Mouse (Mus musculus): ENCODE measurements around the gene Mrpl43. TPM values are rescaled to one million over a fixed set of nuclear protein-coding genes. Genes with fewer than 3 reads are reported as not detected.
"Not testable (repeated sequence)": the region's sequence is repeated elsewhere in the genome, so short reads cannot be mapped to it uniquely, and the experiment has no call there.

The Mrpl43 gene
- polyA plus RNA-seq, 1 experiment = 53.1 TPM

DNA sequence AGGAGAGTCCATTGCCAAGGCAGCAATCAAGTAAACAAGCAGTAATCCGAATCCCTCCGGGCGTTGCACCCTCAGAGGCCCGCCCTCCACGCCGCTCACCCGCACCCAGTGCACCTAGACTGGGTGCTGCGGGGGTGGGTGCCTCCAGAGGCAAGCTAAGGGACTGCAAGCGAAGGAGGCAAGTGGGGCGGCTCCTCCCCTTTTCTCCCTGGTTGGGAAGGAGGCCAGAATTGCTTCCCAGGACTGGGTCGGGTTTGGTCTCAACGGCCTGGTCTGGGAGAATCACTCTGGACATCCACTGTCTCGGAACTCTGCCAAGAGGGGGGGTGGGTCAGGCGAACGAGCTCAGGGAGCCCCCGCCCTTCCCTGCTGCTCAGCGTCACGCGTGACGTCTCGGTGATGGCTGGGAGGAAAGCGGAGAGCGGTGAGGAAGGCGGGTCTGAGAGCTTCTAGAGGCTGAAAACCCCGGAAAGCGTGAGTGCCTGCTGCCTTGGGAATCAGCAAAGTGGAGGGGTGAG lies 41.2 kb upstream of the Mrpl43 start, which contains the start of gene Sfxn3:
Gene Sfxn3, plus strand, starts transcription at position 87 of the 518 bp plus-strand sequence.
- Histone ChIP-seq H3K36me3 (ENCODE audit: control insufficient read depth, insufficient read depth, low read length) (peaks cover 6% of the 10 kb centered on the region; the same call in 1 of the 2 replicates), H3K4me1 (ENCODE audit: control insufficient read depth, insufficient read depth, insufficient read length) (peaks cover 15% of the 10 kb centered on the region), H3K27ac (ENCODE audit: insufficient read depth, low read length) (peak within 1 kb of the TSS; percentile 96), H3K4me3 (ENCODE audit: extremely low read depth, insufficient read depth, insufficient read length) (peak within 1 kb of the TSS; percentile 81), H3K27me3 (ENCODE audit: control insufficient read depth, insufficient read depth, low read length) (no peaks in the 10 kb centered on the region; the same call in 1 of the 2 replicates)
- peak; percentile 74 to 80 for DNase-seq (ENCODE audit: low read depth in 1 of 2, low spot score in 2 of 2)
- WGBS = under 1% methylated on average over 26 of the region's 26 CpGs
- peak; percentile 63 for TF ChIP-seq CTCF (IDR thresholded peaks at IDR 0.05; ENCODE audit: extremely low read depth, insufficient read depth, insufficient read length, insufficient replicate concordance)
- TF ChIP-seq POLR2A (IDR thresholded peaks at IDR 0.05; ENCODE audit: low read depth, low read length) = no peak

DNA sequence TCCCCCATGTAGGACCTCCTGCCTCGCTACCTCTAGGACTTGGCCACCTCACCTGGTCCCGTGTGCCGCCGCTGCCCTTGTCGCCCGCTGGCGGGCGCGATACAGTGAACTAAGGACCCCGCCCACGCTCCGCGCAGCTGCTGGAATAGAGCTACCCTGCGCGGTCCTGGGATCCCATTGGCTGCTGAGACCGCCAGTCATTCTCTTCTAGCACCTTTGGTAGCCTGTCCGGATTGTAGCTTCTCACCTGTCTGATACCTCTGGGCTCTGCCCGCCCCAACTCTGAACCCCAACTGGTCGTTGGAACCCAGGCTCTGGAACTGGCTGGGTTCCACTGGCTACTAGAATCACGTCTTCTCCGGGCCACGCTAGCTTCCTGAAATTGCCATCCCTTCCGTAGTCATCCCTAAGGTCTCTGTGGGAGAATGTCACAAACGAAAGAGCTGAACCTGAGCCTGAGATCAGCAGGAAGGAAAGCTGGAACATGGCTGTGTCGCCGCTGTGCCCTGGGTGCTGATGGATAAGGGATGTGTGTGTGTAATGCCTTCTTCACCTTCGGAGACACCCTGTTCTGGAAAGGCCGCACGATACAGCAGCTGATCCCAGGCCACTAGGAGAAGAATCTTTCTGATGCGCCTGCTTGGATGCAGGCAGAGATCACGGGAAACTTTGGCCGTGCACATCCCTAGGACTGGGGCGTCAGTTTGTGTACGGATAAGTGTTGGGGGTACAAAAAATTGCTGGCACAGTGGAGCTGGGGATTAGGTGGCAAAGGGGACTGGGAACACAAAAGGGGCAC lies 40.5 kb upstream of the Mrpl43 start:
- 1% methylated on average over 34 of the region's 34 CpGs for WGBS
- Histone ChIP-seq H3K27me3 (ENCODE audit: control insufficient read depth, insufficient read depth, low read length) (no peaks in the 10 kb centered on the region; the same call in 1 of the 2 replicates), H3K36me3 (ENCODE audit: control insufficient read depth, insufficient read depth, low read length) (peaks cover 3% of the 10 kb centered on the region; the same call in 1 of the 2 replicates), H3K27ac (ENCODE audit: insufficient read depth, low read length) (peak overlapping the region; percentile 96), H3K4me1 (ENCODE audit: control insufficient read depth, insufficient read depth, insufficient read length) (peaks cover 15% of the 10 kb centered on the region), H3K4me3 (ENCODE audit: extremely low read depth, insufficient read depth, insufficient read length) (peak overlapping the region; percentile 81)
- DNase-seq (ENCODE audit: low read depth in 1 of 2, low spot score in 2 of 2) = peak; percentile 49 to 64
- TF ChIP-seq CTCF (IDR thresholded peaks at IDR 0.05; ENCODE audit: extremely low read depth, insufficient read depth, insufficient read length, insufficient replicate concordance) = no peak
- no peak for TF ChIP-seq POLR2A (IDR thresholded peaks at IDR 0.05; ENCODE audit: low read depth, low read length)

DNA sequence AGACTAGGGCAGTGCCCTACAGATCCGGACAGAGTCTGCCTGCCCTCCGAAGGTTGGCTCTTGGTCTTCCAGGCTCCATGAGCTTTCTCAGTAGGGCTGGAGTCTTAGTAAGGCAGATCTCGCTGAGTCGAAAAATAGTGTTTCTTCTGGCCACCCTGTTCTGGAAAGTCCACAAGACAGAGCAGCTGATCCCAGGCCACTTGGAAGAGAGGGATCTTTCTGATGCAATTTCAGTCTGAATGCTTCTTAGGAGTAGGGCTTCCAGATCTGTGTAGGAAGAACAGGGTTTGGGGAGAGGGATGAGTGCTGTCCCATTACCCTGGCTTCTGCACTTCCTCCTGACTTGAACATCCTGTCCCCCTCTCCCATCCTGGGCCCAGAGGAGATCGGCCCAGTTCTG lies 39.4 kb upstream of the Mrpl43 start, which contains the start of gene Pdzd7:
Gene Pdzd7, minus strand, starts transcription at position 67 of the 400 bp plus-strand sequence.
- Histone ChIP-seq H3K36me3 (ENCODE audit: control insufficient read depth, insufficient read depth, low read length) (peaks cover 2% of the 10 kb centered on the region; the same call in 1 of the 2 replicates), H3K4me3 (ENCODE audit: extremely low read depth, insufficient read depth, insufficient read length) (peak within 1 kb of the TSS; percentile 81; the same call in 1 of the 2 replicates), H3K4me1 (ENCODE audit: control insufficient read depth, insufficient read depth, insufficient read length) (peaks cover 15% of the 10 kb centered on the region), H3K27ac (ENCODE audit: insufficient read depth, low read length) (no peak within 1 kb of the TSS), H3K27me3 (ENCODE audit: control insufficient read depth, insufficient read depth, low read length) (no peaks in the 10 kb centered on the region; the same call in 1 of the 2 replicates)
- WGBS = 81% methylated on average over 5 of the region's 5 CpGs
- TF ChIP-seq POLR2A (IDR thresholded peaks at IDR 0.05; ENCODE audit: low read depth, low read length) (no peak), CTCF (IDR thresholded peaks at IDR 0.05; ENCODE audit: extremely low read depth, insufficient read depth, insufficient read length, insufficient replicate concordance) (no peak)
- DNase-seq (ENCODE audit: low read depth in 1 of 2, low spot score in 2 of 2) = no peak

DNA sequence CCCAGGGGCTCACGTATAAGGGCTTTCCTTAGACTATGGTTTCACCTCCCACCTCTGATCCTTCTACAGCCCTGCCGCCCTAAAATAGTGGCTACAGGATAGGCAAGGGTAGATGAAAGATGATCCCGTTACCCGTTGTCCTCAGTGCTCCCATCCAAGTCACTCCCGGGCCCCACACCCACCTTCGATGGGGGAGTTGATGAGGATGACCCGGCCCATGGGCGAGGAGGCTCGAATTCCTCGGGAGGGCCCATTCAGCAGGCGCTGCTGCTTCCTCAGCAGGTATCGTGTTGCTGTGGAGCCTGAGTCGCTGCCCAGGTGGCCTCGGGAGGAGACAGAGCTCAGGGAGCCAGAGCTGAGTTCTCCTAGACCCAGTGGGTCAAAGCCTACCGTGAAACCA lies 39.0 kb upstream of the Mrpl43 start:
- DNase-seq (ENCODE audit: low read depth in 1 of 2, low spot score in 2 of 2) = no peak
- Histone ChIP-seq H3K27me3 (ENCODE audit: control insufficient read depth, insufficient read depth, low read length) (no peaks in the 10 kb centered on the region; the same call in 1 of the 2 replicates), H3K4me3 (ENCODE audit: extremely low read depth, insufficient read depth, insufficient read length) (no peak overlapping the region), H3K36me3 (ENCODE audit: control insufficient read depth, insufficient read depth, low read length) (peaks cover 2% of the 10 kb centered on the region; the same call in 1 of the 2 replicates), H3K4me1 (ENCODE audit: control insufficient read depth, insufficient read depth, insufficient read length) (peaks cover 15% of the 10 kb centered on the region), H3K27ac (ENCODE audit: insufficient read depth, low read length) (no peak overlapping the region)
- WGBS = 68% methylated on average over 15 of the region's 15 CpGs
- TF ChIP-seq CTCF (IDR thresholded peaks at IDR 0.05; ENCODE audit: extremely low read depth, insufficient read depth, insufficient read length, insufficient replicate concordance) (no peak), POLR2A (IDR thresholded peaks at IDR 0.05; ENCODE audit: low read depth, low read length) (no peak)

DNA sequence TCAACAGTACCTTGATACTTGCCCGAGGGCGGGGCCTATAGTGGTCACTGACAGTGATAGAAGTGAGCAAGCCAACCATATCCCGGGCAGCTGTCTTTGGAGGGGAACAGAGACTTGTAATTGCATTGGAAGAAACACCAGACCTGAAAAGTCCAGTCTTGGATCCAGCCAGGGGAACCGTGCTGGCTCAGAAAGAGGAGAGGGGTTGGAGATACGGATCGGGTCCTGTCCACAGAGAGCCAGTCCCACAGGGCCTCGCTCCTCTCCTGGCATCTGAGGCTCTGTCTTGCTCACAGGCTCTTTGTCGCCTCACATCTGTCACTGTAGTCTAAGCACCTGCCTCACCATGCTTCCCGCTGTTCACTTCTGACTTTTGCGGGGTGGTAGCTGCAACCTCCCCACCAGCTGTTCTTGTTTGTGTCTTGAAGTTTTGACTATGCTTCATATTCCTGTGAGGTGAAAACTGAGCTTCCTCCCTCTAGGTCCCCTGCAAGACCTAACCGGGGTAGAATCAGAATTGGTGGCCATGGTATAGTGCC lies 38.2 kb upstream of the Mrpl43 start:
- Histone ChIP-seq H3K4me3 (ENCODE audit: extremely low read depth, insufficient read depth, insufficient read length) (no peak overlapping the region), H3K27me3 (ENCODE audit: control insufficient read depth, insufficient read depth, low read length) (no peaks in the 10 kb centered on the region; the same call in 1 of the 2 replicates), H3K36me3 (ENCODE audit: control insufficient read depth, insufficient read depth, low read length) (no peaks in the 10 kb centered on the region; the same call in 1 of the 2 replicates), H3K4me1 (ENCODE audit: control insufficient read depth, insufficient read depth, insufficient read length) (peaks cover 15% of the 10 kb centered on the region), H3K27ac (ENCODE audit: insufficient read depth, low read length) (no peak overlapping the region)
- WGBS = 69% methylated on average over 11 of the region's 11 CpGs
- no peak for DNase-seq (ENCODE audit: low read depth in 1 of 2, low spot score in 2 of 2)
- no peak for TF ChIP-seq CTCF (IDR thresholded peaks at IDR 0.05; ENCODE audit: extremely low read depth, insufficient read depth, insufficient read length, insufficient replicate concordance)

DNA sequence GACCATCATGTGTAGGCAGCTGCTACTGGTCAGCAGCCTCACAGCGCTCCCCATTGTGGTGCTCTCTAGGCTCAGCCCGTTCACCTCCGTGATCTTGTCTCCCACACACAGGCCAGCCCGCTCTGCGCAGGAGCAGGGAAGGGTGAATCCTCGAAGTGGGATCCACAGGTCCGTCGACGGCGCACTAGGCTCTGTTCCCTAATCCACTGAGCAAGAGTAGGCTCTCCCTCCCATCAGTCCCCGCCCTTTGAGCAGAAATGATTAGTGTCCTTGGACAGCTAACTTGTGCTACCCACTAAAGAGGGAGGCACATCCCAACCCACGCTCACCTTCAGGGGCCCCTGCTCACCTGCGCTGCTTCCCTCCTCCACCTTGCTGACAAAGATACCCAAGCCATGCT lies 34.0 kb upstream of the Mrpl43 start:
- Histone ChIP-seq H3K27me3 (ENCODE audit: control insufficient read depth, insufficient read depth, low read length) (no peaks in the 10 kb centered on the region), H3K27ac (ENCODE audit: insufficient read depth, low read length) (no peak overlapping the region), H3K4me3 (ENCODE audit: extremely low read depth, insufficient read depth, insufficient read length) (no peak overlapping the region), H3K36me3 (ENCODE audit: control insufficient read depth, insufficient read depth, low read length) (no peaks in the 10 kb centered on the region), H3K4me1 (ENCODE audit: control insufficient read depth, insufficient read depth, insufficient read length) (no peaks in the 10 kb centered on the region)
- no peak for TF ChIP-seq POLR2A (IDR thresholded peaks at IDR 0.05; ENCODE audit: low read depth, low read length)
- no peak for TF ChIP-seq CTCF (IDR thresholded peaks at IDR 0.05; ENCODE audit: extremely low read depth, insufficient read depth, insufficient read length, insufficient replicate concordance)
- 74% methylated on average over 13 of the region's 13 CpGs for WGBS
- no peak for DNase-seq (ENCODE audit: low read depth in 1 of 2, low spot score in 2 of 2)

DNA sequence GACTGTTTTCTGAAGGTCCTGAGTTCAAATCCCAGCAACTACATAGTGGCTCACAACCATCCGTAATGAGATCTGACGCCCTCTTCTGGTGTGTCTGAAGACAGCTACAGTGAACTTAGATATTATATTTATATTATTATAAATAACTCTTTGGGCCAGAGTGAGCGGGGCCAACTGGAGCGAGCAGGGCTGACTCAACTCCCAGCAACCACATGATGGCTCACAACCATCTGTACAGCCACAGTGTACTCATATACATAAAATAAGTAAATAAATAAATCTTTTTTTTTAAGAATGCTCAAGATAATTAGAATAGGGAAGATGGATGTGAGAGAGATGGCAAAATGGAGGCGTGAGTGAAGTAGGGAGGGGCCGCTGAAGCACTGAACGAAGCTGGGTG lies 32.0 kb upstream of the Mrpl43 start:
- H3K27me3 ChIP-seq (ENCODE audit: control insufficient read depth, insufficient read depth, low read length); H3K36me3 ChIP-seq (ENCODE audit: control insufficient read depth, insufficient read depth, low read length); H3K27ac ChIP-seq (ENCODE audit: insufficient read depth, low read length); H3K4me1 ChIP-seq (ENCODE audit: control insufficient read depth, insufficient read depth, insufficient read length); DNase-seq (ENCODE audit: low read depth in 1 of 2, low spot score in 2 of 2); H3K4me3 ChIP-seq (ENCODE audit: extremely low read depth, insufficient read depth, insufficient read length): not testable (repeated sequence)
- WGBS = 89% methylated on average over 7 of the region's 7 CpGs

Data from spleen, adult 2 months (tissue).